Mouse (Mus musculus) adrenal gland, adult 2 months (tissue): Measurements from ENCODE around the gene Hes1. TPM values are rescaled to one million over a fixed set of nuclear protein-coding genes. Genes with fewer than 3 reads are reported as not detected.
"Not testable (repeated sequence)": the region's sequence is repeated elsewhere in the genome, so short reads cannot be mapped to it uniquely, and the experiment has no call there.

ENCODE experiments used
- DNase-seq: peaks from one replicate; pipeline ENCODE4 v3.0.0; 2021
- polyA plus RNA-seq: library from polyadenylated mRNA; depleted of rRNA; stranded (reverse); fragments of >200 nt; gene quantifications from 2 replicates; pipeline ENCODE4 v1.2.3, GENCODE M21; 2012
- total RNA-seq, 2 experiments: library from RNA; stranded (reverse); gene quantifications; 2 replicates each; pipeline ENCODE4 v1.2.3; 2021

Hes1 gene
- total and polyA plus RNA-seq, 3 experiments: 13.3 to 199 (median 40.9) TPM

DNA sequence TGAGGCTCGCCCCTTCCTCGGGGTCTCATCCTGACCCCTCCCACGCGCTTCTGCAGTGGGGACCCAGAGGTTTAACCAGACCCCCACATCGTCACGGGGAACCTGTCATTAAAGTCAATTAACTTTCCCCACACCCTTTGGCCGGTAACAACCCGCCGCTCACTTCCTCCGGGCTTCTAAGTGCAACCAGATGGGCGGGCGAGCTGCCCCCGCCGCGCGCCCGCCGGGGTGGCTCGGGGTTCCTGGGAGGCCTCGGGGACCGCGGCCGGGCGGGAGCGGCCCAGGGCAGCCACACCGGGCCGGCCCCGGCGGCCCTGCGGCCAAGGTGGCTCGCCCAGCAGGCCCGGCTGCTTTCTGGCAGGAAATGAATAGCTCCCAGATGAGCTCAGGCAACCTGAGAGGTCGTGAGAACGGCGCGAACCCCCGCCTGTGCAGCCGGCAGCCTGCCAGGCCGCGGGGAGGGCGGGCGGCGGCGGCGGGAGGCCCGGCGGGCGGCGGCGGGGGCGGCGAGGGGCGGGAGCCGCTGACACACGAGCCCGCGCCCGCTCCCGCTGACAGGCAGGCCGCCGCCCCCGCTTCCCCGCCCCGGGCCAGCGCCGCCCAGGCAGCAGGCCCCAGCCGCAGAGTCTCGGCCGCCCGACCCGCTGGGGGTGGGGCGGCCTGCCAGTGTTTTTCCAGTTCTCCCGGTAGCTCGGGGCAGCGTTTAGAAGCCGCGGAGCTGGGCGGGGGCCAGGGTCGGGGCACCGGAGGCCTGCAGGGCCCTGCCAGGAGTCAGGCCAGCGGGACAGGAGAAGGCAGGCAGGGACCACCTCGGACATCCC is 6.0 kb downstream of the Hes1 start:
- peak; percentile 96 for DNase-seq

DNA sequence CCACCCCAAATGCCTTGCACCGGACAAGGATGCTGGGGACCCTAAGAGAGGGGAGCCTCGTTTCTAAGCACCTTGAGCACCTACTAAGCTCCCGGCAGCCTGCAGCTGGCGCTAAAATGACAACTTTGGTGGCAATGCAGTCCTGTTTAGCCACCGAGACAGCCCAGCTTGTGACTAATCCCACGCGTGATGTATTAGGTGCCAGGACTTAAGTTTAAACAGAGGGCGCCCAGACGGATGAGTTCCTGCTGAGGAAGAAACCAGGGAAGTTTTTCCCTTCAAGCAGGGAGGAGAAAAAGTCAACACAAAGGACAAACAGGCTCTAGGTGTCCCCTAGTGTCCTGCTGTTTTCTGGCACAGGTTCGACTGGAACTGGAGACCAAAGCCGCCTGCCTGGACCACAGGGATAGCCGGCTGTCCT is 6.6 kb downstream of the Hes1 start:
- no peak for DNase-seq

DNA sequence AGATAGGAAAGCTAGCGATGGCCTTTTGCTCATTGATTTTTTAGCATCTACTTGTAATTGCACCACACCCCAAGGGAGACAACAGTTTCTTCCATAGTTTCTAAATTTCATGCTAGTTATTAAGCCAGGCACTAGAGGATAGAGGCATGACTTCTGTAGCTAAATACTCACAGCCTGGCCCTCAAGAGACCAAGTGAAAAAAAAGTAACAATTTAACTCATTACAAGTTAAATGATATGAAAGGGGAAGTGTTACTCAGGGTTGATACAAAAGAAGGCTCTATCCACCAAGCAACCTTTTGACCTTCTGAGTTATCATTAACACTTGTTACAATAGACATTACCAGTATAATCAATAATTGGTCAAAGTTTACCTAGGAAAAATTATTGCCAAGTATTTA is 9.1 kb downstream of the Hes1 start:
- DNase-seq: no peak

DNA sequence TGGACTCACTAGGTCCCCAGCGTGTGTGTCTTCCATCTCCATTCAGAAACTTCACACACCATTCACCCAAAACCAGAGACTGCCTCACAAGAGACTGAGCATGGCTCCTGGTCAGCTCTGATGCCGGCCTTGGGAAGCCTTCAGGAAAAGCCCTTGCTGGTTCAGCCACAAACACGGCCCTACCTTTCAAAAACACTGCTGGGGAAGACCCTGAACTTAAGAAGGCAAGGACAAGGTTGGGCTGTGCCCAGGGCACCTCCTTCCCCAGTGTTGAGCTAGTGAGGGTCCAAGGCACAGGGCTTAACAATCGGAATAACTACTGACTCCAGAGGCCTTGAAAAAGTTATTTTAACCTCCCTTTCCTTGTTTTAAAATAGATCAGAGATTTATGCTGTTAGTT is 17.3 kb downstream of the Hes1 start:
- DNase-seq: peak; percentile 72

DNA sequence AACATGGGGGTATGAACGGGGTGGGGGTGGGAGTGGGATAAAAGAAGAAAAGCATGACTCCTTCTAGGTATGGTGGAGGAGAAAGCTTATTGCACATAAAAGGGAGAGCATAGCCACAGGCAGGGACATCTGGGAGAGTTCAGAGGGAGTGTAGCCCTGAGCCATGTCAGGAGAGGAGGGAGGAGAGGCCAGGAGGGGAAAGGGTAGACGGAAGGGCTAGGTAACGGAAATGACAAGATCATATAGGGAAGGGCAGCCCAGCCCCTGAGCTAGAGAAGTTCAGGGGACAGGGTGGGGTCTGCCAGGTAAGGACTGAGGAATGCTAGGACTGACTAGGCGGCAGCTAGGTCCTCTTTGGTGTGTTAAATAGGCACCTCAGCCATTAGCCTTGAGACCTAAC is 17.8 kb downstream of the Hes1 start:
- DNase-seq: no peak

DNA sequence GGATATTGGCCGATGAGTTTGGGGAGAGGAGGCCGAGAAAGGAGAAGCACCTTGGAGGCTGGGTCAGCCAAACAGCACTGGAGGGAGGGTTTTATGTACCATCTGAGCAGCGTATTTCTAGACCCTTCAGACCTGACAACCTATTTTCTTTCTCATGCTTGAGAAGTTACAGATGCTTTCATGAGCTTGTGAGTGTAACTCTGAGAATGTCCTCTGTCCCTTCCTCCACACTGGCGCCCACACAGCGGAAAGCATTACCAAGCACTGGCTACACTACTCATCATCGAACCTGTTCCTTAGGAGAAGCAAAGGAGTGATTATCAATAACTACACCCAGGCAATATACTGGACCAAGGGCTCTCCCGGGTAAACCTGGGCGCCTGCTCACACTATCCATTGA is 18.8 kb downstream of the Hes1 start:
- DNase-seq: no peak

DNA sequence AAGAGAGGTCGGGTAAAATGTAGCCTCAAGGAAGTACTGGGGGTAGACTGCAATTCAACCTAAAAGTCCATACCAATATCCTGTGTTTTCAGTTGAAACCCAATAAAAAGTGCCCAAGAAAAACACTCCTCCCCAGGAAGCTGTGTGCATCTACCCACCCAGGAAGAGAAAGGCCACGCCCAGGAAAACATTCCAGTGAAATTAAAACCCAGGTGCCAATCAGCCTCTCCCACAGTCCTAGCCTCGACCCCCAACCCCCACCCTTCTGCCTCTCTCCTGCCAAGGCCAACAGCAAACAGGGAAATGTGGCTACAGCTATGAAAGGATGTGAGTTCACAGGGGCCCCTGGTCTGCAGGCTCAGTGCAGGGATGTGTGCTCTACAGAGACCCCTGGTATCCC is 19.4 kb downstream of the Hes1 start:
- DNase-seq: no peak

DNA sequence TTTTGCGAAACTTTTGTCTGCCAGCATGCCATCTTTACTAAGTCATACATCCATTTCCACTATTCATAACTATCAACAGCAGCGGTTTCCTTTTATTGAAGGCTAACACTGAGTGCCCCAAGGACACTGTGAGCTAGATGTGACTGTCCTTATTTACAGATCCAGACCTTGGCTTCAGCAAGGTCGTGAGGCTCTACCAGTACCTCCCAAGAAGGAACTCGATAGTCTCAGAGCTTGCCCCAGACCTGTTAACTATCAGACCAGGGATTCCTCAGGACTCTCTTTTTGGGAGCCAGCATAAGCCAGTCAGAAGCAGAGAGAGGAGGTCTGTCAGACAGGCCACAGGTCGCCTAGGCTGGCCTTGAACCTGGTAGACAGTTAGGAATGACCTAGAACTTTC is 24.5 kb downstream of the Hes1 start:
- peak; percentile 76 for DNase-seq

DNA sequence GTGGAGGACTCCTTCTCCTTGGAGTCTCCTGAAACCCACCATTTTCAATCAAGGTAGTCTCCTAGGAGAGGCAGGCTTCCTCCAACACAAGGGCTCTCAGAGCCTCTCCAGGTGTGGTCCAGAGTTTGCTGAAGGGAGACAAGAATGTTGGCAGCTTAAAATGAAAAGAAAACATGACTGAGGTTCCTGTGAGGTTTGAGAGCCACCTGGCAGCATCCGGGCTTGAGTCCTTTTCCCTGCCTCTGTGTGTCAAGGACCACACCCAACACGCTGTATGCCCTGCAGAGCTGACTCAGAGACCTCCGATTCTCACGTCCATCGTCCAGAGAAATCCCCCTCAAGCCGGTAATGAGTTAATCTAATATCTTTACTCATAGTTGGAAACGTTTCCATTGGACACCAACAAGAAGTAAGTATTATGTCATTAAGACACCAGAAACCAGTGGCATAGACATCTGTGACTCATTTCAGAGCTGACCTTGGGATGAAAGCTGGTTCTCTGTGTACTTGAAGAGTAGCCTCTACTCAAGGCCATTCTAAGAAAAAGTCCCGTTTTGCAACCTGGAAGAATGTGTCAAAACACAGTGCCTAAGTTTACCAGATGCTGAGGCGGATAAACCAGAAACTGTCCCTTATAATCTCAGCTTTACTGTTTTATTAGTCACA is 26.1 kb downstream of the Hes1 start:
- DNase-seq: peak; percentile 84

DNA sequence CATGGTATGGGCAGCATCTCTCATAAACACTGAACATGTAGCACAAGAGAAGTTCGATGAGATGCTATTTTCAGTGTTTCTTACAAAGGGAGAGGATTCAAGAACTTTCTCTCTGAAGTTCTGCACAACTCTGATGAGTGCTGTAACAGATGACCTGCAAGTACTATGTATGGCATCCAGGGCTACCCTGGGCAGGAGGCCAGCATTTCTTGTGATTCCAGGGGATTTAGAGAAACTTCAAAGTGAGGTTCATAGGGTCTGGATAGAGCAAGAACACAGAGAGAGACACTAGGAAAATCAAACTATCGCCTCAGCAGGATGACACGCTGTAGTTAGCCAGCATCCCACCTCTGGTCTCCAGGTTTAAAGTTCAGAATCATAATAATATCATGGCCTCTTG is 31.9 kb downstream of the Hes1 start:
- no peak for DNase-seq

DNA sequence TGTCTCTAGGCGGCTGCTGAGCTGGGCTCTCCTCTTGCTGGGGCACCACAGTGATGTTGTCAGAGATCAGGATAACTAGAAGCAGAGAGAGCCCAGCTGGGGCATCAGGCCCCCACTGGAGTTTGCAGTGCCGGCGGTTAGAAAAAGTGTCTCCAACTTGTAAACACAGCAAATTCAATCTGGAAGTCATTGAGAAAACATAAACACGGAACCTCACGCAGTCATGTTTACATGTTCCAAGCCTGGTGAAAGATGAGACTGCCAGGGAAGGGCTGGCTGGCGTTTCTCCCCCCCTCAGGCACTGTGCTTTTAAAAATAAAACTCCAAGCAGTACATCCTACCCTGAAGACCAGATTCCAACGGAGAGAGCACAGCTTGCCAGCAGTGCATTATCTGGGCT is 32.3 kb downstream of the Hes1 start:
- no peak for DNase-seq

DNA sequence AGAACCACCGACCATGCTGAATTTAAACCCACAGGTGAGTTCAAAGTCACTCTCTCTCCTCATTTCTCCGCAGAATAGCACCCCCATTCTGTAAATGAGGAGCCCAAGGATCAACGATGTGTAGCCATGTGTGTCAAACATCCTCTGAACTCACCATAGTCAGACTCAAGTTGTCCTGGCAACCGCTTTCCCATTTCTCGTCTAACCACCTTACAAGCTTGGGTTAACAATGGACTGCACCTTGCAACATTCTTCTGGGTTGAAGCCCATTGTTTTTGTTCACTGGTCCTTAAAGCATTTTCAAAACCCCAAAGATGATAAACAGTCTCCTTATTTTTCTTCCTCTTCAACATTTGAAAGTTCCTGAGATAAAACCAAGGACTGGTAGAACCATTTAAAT is 34.9 kb downstream of the Hes1 start:
- DNase-seq: no peak

DNA sequence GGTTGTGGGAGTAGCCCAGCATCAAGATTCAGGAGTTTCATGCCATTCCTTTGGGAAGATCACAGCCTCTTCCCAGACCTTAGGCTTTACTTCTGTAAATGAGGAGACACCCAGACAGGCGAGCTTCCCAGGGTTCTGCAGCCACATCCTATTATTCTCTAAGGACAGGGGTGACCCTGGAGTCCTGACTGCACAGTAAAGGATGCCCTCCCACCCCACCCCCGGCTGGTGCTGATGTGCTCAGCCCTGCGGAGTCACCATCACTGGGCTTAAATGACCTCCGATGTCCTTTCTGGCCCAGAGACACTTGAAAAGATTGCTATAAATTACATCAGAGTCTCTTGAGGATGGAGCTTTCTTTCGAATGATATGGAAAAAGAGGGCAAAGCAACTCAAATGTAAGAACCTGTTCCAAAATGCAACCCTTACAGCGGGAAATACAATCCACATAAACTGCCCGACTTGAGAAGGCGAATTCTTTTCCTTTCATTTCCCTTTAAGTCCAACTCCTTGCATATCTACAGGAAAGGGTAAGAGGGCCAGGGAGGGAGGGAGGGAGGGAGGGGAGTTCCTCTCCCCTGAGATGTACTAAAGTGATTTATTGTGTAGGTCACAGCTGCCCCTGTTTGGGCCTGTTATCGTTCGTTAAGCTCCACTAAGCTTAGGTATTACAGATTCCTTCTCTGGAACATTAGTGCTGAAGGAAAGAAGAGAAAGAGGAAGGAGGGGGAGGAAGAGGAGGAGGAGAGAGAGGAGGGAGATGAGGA is 38.1 kb downstream of the Hes1 start:
- no peak for DNase-seq

DNA sequence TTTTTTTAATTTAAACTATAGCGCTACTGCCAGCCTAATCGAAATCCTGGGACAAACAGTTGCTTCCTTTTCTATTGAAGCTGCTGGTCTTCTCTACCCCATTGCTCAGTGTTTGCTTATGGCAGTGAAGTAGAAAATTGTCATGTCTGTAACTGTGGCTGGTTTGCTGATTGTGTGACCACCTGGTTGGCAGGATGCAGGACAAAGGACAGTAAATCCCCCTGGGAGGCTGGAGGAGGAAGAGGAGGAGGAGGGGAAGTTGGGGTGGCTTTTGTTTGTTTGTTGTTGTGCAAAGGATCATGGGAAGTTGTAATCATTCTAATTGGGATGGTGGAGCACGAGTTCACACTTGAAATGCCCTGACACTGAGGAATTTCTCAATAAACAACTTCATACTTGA is 38.8 kb downstream of the Hes1 start:
- DNase-seq: no peak

DNA sequence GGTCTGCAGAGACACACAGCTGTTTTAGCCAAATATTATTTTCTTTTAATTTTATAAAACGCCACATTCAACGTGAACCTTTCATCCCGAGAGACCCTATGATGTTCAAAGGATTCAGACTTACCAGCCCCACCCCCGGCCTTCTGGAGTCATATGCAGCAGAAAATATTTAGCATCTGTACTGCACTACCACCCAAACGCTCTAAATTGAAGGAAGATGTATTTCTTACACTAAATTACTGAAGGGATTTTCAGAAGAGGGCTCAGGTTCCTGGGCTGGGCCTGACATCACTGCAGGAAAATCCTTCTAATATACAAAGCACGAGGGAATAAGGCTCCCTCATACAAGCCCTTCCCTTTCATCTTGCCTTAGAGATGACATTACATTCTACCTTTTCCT is 39.3 kb downstream of the Hes1 start:
- DNase-seq: no peak

DNA sequence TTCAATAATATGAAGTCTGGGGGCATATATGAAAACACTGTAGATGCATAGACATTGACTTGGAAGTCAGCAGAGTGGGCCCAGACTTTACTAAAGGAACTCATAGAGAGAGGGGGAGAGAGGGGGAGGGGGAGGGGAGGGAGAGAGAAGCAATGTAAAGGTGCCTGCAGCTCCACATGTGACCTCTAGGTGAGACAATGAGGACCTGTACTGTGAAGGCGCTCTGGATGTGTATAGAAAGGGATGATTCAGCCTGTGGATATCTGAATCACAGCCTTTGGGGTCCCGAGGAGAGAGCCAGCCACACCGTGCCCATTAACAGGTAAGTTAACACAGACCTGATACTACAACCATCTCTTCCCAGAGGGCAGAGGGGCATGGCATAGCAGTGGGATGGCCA is 40.2 kb downstream of the Hes1 start:
- DNase-seq: no peak

DNA sequence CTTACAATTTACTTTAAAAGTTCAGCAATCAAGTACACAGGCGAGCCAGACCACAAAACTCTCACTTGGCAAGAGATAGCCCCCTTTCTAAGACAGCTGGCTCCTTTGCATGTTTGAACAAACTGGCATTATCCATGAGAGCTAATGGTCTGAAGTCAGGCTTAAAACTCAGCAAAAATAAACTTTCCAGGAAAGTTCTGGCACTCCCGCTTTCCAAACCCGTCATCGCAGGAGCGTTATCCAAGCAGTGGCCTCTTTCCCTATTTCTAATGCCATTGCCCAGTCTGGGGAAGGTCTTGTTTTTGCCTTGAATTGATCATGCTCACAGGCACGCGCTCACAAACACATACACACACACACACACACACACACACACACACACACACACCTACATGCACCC is 41.3 kb downstream of the Hes1 start:
- DNase-seq: no peak

DNA sequence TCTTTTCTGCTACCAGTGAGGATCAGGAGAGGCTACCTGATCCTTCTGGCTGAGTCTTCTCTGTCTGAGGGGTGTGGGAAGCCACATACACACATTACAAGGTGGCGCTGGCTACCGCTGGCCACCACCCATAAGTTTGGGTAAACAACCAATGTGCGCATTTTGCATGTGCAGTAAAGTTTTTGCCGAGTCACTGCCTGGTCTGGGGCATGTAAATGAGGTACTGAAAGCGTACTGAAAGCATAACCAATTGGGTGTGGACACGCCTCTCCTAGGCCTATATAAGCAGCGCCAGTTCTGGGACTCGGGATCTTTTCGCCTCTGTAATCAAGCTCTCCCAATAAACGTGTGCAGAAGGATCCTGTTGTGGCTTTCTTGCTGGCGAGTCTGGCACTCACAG is 44.0 kb downstream of the Hes1 start:
- not testable (repeated sequence) for DNase-seq

DNA sequence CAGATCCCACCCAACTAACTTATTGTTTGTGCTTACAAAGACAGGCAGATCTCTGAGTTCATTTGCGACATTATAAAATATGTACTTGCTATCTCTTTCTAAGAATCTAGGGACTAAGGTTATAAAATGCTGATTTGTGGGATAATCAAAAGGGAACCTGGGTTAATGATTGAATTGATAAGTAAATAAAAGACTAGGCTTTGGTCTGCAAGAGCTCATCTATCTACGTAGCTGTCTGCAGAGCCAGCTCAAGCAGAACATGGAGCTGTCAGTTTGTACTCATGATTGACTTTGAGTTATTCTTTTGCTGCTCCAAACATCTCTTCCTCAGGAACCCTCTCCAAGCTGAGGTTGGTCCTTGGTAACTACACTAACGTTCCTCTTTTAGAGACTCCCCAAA is 46.3 kb downstream of the Hes1 start:
- no peak for DNase-seq

DNA sequence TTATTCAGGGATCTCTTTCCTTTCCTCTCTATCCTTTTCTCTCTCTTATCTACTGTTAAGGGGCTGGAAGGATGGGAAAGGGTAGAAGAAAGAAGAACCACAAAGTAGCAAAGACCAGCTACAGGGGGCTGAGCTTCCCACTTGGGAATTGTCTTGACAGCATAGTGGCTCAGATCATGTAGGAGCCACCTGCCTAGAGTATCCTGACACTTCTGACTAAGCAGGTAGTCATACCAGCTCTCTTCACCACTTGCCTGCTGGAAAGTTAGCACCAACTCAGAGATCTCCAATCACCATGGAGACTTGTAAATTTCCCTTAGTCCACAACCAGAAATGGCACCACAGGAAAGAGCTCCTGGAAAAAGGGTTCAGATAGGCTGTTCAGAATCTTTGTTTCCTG is 46.9 kb downstream of the Hes1 start:
- DNase-seq: no peak

DNA sequence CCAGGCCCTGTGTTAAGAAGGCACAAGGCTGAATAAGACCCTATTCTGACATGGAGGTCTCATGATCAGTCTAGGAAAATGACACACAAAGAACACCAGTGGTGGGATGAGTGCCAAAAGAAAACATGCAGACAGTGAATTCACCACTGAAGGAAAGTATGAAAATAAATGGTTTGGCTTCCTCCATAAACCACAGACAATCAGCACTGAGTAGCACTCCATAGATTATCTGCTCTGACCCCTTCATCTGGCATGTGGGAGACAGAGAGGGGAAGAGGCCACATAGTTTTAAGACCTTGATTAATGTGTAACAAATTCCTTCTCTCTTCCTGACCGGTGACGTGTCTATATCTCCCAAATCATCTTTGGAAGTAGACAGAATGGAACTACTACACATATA is 47.4 kb downstream of the Hes1 start:
- no peak for DNase-seq

DNA sequence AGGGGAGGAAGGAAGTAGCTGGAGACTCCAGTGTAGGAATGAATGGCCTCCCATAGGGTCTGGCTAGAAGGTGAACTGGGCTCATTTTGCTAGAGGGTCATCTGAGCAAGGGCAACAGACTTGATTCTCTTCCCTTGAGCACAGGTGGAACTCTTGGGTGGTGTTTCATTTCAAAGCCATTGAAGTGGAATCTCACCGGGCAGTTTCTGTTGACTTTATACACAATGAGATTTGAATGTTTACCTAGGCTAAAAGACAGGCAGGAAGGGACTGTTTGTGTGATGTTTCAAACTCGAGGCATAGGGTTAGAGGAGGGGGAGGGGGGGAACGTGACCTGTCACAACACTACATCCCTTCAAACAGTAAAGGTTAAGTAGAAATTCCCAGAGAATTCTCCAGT is 49.0 kb downstream of the Hes1 start:
- DNase-seq: no peak

DNA sequence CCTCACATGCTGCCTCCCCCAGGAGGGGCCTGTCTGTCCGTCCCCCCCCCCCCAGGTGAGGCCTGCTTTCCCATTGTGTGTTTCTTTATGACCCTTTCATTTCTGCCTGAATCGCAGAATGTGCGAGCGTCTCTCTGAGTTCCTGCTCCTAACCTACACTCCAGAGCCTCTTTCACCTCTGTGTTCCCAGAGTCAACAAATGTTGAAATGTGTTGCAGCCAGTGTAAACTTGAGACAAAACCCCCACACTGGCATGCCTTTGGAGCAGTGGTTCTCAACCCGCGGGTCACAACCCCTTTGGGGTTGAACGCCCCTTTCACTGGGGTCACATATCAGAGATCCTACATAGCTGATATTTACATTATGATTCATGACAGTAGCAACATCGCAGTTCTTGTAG is 49.6 kb downstream of the Hes1 start:
- DNase-seq: no peak
